17 mouse cellular contexts compared by ENCODE assay signal in the genomic region with DNA sequence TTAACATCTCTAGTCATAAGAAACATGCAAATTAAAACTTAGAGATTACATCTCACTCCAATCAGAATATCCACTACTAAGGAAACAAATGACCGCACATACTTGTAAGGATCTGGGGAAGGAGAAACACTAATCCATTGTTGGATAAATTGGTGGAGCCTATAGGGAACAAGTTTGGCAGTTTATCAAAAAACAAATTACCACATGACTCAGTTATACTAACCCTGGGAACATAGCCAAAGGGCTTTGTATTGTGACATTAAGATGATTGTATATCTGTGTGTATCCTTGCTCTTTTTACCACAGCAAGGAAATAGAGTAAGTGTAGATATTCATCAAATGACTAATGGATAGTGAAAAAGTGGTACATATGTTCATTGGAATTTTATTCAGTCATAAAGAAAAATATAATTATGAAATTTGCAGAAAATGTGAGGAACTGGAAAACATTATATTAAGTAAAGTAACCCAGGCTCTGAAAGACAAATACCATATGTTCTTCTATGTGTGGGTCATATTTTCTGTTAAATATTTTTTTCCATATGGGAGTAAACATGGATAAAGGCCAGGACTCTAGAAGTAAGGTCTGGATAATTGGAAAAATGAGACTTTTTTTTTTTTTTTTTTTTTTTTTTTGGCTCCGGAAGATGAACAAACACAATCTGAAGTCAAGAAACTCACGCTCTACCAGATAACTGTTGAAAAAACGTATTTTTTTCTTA.
DNase-seq lines count a peak whose midpoint lies in the region; ATAC-seq and TF ChIP-seq lines count a peak whose summit lies in the region.
"Had no signal": no experiment of that assay in that cellular context is flagged by ENCODE, and none has a peak within 500 bp of the region (broad histone marks: within the 10 kb centered on the region; RNA-seq: fewer than 3 reads in every experiment).

No protein-coding gene starts in this region.

- ATAC-seq in intestine, embryonic 15.5 days = peak; percentile 62
- no peak for ATAC-seq in intestine, postnatal 0 days
- ATAC-seq in midbrain, postnatal 0 days (ENCODE audit: low FRiP score) = no peak
- no peak for ATAC-seq in midbrain, embryonic 11.5 days (ENCODE audit: low FRiP score)
- ATAC-seq in embryonic facial prominence, embryonic 13.5 days (ENCODE audit: insufficient number of reproducible peaks, insufficient read depth, low FRiP score, low TSS enrichment, low read depth) = peak; percentile 37; the same call in 1 of the 2 replicates
- ATAC-seq in stomach, embryonic 16.5 days (ENCODE audit: insufficient read depth, low FRiP score) = peak; percentile 82; the same call in 1 of the 2 replicates
- ATAC-seq: forebrain, embryonic 16.5 days had no signal

- no peak overlapping the region for H3K27ac ChIP-seq in intestine, embryonic 15.5 days
- H3K27ac ChIP-seq in intestine, postnatal 0 days (ENCODE audit: low read depth, low read length) = no peak overlapping the region
- H3K27ac ChIP-seq in midbrain, postnatal 0 days (ENCODE audit: low read depth, low read length) = no peak overlapping the region
- no peak overlapping the region for H3K27ac ChIP-seq in midbrain, embryonic 11.5 days (ENCODE audit: low read depth, low read length)
- no peak overlapping the region for H3K27ac ChIP-seq in embryonic facial prominence, embryonic 13.5 days
- no peak overlapping the region for H3K27ac ChIP-seq in stomach, embryonic 16.5 days (ENCODE audit: low read length)
- H3K27ac ChIP-seq: left cerebral cortex, adult 2 months; neural tube, embryonic 13.5 days had no signal

- DNase-seq in midbrain, postnatal 0 days (ENCODE audit: low spot score) = peak; percentile 57
- DNase-seq in midbrain, embryonic 11.5 days (ENCODE audit: low spot score, missing footprints) = no peak
- no peak for DNase-seq in ovary, postnatal 36 days (ENCODE audit: low spot score)
- DNase-seq: cerebellum, adult 9-11 months; kidney, adult 11 months; kidney, postnatal 14 days; lung, adult 18-20 months had no signal

- no peak for TF ChIP-seq CTCF in intestine, postnatal 0 days (IDR thresholded peaks at IDR 0.05; ENCODE audit: low read depth)
- TF ChIP-seq CTCF in midbrain, postnatal 0 days (IDR thresholded peaks at IDR 0.05) = no peak

- H3K9me3 ChIP-seq in intestine, embryonic 15.5 days = no peaks in the 10 kb centered on the region
- H3K9me3 ChIP-seq in intestine, postnatal 0 days (ENCODE audit: control insufficient read depth) = no peaks in the 10 kb centered on the region
- no peaks in the 10 kb centered on the region for H3K9me3 ChIP-seq in midbrain, postnatal 0 days (ENCODE audit: low read length)
- no peaks in the 10 kb centered on the region for H3K9me3 ChIP-seq in midbrain, embryonic 11.5 days (ENCODE audit: control insufficient read depth, low read length)
- no peaks in the 10 kb centered on the region for H3K9me3 ChIP-seq in embryonic facial prominence, embryonic 13.5 days
- no peaks in the 10 kb centered on the region for H3K9me3 ChIP-seq in stomach, embryonic 16.5 days (replicated peaks; ENCODE audit: control insufficient read depth, low read length)
- H3K9me3 ChIP-seq: G1E; heart, embryonic 12.5 days; neural tube, embryonic 13.5 days had no signal

- 60% methylated on average over 4 of the region's 4 CpGs for WGBS in intestine, embryonic 15.5 days
- WGBS in intestine, postnatal 0 days = 67% methylated on average over 4 of the region's 4 CpGs
- 79% methylated on average over 4 of the region's 4 CpGs for WGBS in midbrain, postnatal 0 days
- WGBS in midbrain, embryonic 11.5 days = 87% methylated on average over 4 of the region's 4 CpGs
- WGBS in embryonic facial prominence, embryonic 13.5 days = 46% methylated on average over 4 of the region's 4 CpGs
- 50% methylated on average over 4 of the region's 4 CpGs for WGBS in stomach, embryonic 16.5 days

- H3K4me3 ChIP-seq in intestine, embryonic 15.5 days (replicated peaks) = no peak overlapping the region
- no peak overlapping the region for H3K4me3 ChIP-seq in intestine, postnatal 0 days (ENCODE audit: low read depth, low read length)
- H3K4me3 ChIP-seq in midbrain, postnatal 0 days (ENCODE audit: low read depth, low read length) = no peak overlapping the region
- no peak overlapping the region for H3K4me3 ChIP-seq in midbrain, embryonic 11.5 days (ENCODE audit: low read depth, low read length)
- H3K4me3 ChIP-seq in embryonic facial prominence, embryonic 13.5 days = no peak overlapping the region
- H3K4me3 ChIP-seq in stomach, embryonic 16.5 days (replicated peaks; ENCODE audit: low read length) = no peak overlapping the region
- H3K4me3 ChIP-seq: erythroblast, embryonic 14.5 days; heart, embryonic 12.5 days; left cerebral cortex, adult 2 months; neural tube, embryonic 13.5 days had no signal

- no peak overlapping the region for H3K4me2 ChIP-seq in intestine, embryonic 15.5 days (replicated peaks)
- H3K4me2 ChIP-seq in intestine, postnatal 0 days (replicated peaks; ENCODE audit: low read depth) = no peak overlapping the region
- H3K4me2 ChIP-seq in midbrain, postnatal 0 days (ENCODE audit: low read depth, low read length, poor library complexity, severe bottlenecking) = no peak overlapping the region
- no peak overlapping the region for H3K4me2 ChIP-seq in midbrain, embryonic 11.5 days
- H3K4me2 ChIP-seq in embryonic facial prominence, embryonic 13.5 days = no peak overlapping the region
- no peak overlapping the region for H3K4me2 ChIP-seq in stomach, embryonic 16.5 days (ENCODE audit: low read depth, low read length)
- H3K4me2 ChIP-seq: heart, embryonic 12.5 days; neural tube, embryonic 13.5 days had no signal

- H3K9ac ChIP-seq in intestine, embryonic 15.5 days = no peak overlapping the region
- no peak overlapping the region for H3K9ac ChIP-seq in intestine, postnatal 0 days (ENCODE audit: low read depth, low read length)
- H3K9ac ChIP-seq in midbrain, postnatal 0 days (replicated peaks; ENCODE audit: low read length, poor library complexity, severe bottlenecking) = no peak overlapping the region
- H3K9ac ChIP-seq in midbrain, embryonic 11.5 days (ENCODE audit: low read length) = no peak overlapping the region
- H3K9ac ChIP-seq in embryonic facial prominence, embryonic 13.5 days = no peak overlapping the region
- H3K9ac ChIP-seq in stomach, embryonic 16.5 days (ENCODE audit: low read length) = no peak overlapping the region
- H3K9ac ChIP-seq: heart, embryonic 12.5 days; neural tube, embryonic 13.5 days had no signal

- H3K27me3 ChIP-seq in intestine, embryonic 15.5 days (replicated peaks) = no peaks in the 10 kb centered on the region
- no peaks in the 10 kb centered on the region for H3K27me3 ChIP-seq in intestine, postnatal 0 days (replicated peaks; ENCODE audit: control insufficient read depth, insufficient read depth, low read length)
- no peaks in the 10 kb centered on the region for H3K27me3 ChIP-seq in midbrain, postnatal 0 days (ENCODE audit: insufficient read depth, low read length)
- H3K27me3 ChIP-seq in midbrain, embryonic 11.5 days (ENCODE audit: control insufficient read depth, insufficient read depth, low read length) = no peaks in the 10 kb centered on the region
- H3K27me3 ChIP-seq in embryonic facial prominence, embryonic 13.5 days = no peaks in the 10 kb centered on the region
- no peaks in the 10 kb centered on the region for H3K27me3 ChIP-seq in stomach, embryonic 16.5 days (ENCODE audit: control insufficient read depth, insufficient read depth, low read length)
- H3K27me3 ChIP-seq: heart, embryonic 12.5 days; neural tube, embryonic 13.5 days had no signal

- H3K36me3 ChIP-seq in intestine, embryonic 15.5 days = no peaks in the 10 kb centered on the region
- no peaks in the 10 kb centered on the region for H3K36me3 ChIP-seq in intestine, postnatal 0 days (ENCODE audit: control insufficient read depth, insufficient read depth)
- no peaks in the 10 kb centered on the region for H3K36me3 ChIP-seq in midbrain, postnatal 0 days (ENCODE audit: insufficient read depth, low read length)
- no peaks in the 10 kb centered on the region for H3K36me3 ChIP-seq in midbrain, embryonic 11.5 days (ENCODE audit: control insufficient read depth, insufficient read depth, low read length)
- H3K36me3 ChIP-seq in embryonic facial prominence, embryonic 13.5 days = no peaks in the 10 kb centered on the region
- H3K36me3 ChIP-seq in stomach, embryonic 16.5 days (ENCODE audit: control insufficient read depth, insufficient read depth, low read length) = no peaks in the 10 kb centered on the region
- H3K36me3 ChIP-seq: G1E; heart, embryonic 12.5 days; neural tube, embryonic 13.5 days had no signal

- no peaks in the 10 kb centered on the region for H3K4me1 ChIP-seq in intestine, embryonic 15.5 days (replicated peaks)
- no peaks in the 10 kb centered on the region for H3K4me1 ChIP-seq in intestine, postnatal 0 days (replicated peaks; ENCODE audit: control insufficient read depth, insufficient read depth, low read length)
- H3K4me1 ChIP-seq in midbrain, postnatal 0 days (ENCODE audit: insufficient read depth, low read length) = no peaks in the 10 kb centered on the region
- H3K4me1 ChIP-seq in midbrain, embryonic 11.5 days (ENCODE audit: control insufficient read depth, insufficient read depth, low read length) = no peaks in the 10 kb centered on the region
- H3K4me1 ChIP-seq in embryonic facial prominence, embryonic 13.5 days = no peaks in the 10 kb centered on the region
- H3K4me1 ChIP-seq in stomach, embryonic 16.5 days (ENCODE audit: control insufficient read depth, insufficient read depth, low read length) = no peaks in the 10 kb centered on the region
- H3K4me1 ChIP-seq: heart, embryonic 12.5 days; neural tube, embryonic 13.5 days had no signal

Comparison
In these comparisons a context has a peak if more than half of its experiments do, and no peak if none do; other contexts are left out.
1. ATAC-seq: peak in intestine, embryonic 15.5 days (single experiment), embryonic facial prominence, embryonic 13.5 days (single experiment) and stomach, embryonic 16.5 days (single experiment); none in intestine, postnatal 0 days (single experiment), midbrain, postnatal 0 days (single experiment) and midbrain, embryonic 11.5 days (single experiment).